Mouse (Mus musculus) adrenal gland, adult 18-20 months (tissue): ENCODE data around the gene Tnni3. TPM values are rescaled to one million over a fixed set of nuclear protein-coding genes. Genes with fewer than 3 reads are reported as not detected.
"Not testable (repeated sequence)": the region's sequence is repeated elsewhere in the genome, so short reads cannot be mapped to it uniquely, and the experiment has no call there.

Source experiments
- DNase-seq, 2 experiments: peaks; one replicate each; pipeline ENCODE4 v3.0.0; 2021 to 2022; ENCODE audit warnings: low spot score in 2 of 2
- long read RNA-seq, 2 experiments: library from polyadenylated mRNA; stranded (forward); transcript quantifications; one replicate each; pipeline ENCODE4 v2.0.0; 2021
- total RNA-seq, 2 experiments: library from RNA; stranded (reverse); gene quantifications; 1 replicate in 1 of 2; 2 replicates in 1 of 2; pipeline ENCODE4 v1.2.3; 2021

The Tnni3 gene
- under 1 TPM in 1 of 2 experiments, not detected in 1; 0.66 TPM for total RNA-seq
- long read RNA-seq, experiment 1, result 0 reads
- long read RNA-seq, experiment 2, result 0 reads

GRCm38 (mm10) chr7:4524212-4524922, at the start of gene Tnni3:
Gene Tnni3, minus strand, starts transcription at chr7:4524229.
- peak; percentile 26 to 46 for DNase-seq

DNA sequence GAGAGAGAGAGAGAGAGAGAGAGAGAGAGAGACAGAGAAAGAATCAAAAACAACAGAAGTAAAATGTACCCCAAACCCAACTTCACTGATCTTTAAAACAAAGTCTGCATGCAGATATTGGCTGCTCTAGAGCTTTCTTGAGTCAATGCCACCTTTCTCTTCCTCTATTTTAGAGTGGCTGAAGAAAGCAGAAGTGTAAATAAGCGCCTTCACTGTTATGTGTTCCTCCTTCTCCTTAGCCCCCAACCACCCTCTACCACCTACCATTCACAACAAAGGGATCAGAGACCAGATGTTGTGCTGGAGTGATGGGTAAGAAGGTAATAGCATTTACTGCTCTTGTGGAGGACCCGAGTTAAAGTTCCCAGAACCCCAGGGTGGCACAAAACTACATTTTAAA, 48.3 kb upstream of the Tnni3 start:
- not testable (repeated sequence) for DNase-seq

DNA sequence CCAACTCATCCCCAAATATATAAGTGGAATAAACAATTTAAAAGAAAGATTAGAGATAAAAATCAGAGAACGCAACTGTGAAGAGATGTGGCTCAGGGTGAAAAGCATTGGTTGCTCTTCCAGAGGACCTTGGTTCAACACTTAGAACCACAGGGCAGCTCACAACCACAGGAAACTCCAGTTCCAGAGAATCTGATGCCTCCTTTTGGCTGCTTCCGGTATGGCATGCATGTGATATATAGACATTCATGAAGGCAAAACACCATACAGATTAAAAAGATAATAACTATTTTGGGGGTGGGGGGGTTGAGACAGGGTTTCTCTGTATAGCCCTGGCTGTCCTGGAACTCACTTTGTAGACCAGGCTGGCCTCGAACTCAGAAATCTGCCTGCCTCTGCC, 38.6 kb upstream of the Tnni3 start:
- DNase-seq, result no peak

DNA sequence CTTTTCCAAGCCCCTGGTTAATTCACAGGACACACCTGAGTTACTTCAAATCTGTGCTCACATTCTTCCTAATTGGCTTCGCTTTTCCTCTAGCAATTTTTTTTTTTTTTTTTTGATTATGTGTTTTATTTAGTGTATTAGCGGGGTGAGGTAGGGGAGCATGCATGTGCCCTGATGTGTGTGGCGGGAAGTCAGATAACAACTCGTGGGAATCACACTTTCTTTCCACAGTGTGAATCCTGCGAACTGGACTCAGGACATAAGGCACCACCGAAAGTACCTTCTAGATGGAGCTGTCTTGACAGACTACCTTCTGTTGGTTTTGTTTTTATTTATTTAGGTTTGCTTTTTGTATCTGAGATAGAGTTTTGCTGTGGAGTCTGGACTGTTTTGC, 33.1 kb upstream of the Tnni3 start:
- no peak for DNase-seq

GRCm38 (mm10) chr7:4556256-4557166, 32.5 kb upstream of the Tnni3 start:
- DNase-seq, result peak; percentile 65 to 75

GRCm38 (mm10) chr7:4547221-4547641, 23.2 kb upstream of the Tnni3 start, which contains the start of gene Syt5:
Gene Syt5, minus strand, starts transcription at chr7:4547541.
- DNase-seq, result no peak

GRCm38 (mm10) chr7:4546591-4547131, 22.6 kb upstream of the Tnni3 start:
- DNase-seq, result peak; percentile 49 to 51

DNA sequence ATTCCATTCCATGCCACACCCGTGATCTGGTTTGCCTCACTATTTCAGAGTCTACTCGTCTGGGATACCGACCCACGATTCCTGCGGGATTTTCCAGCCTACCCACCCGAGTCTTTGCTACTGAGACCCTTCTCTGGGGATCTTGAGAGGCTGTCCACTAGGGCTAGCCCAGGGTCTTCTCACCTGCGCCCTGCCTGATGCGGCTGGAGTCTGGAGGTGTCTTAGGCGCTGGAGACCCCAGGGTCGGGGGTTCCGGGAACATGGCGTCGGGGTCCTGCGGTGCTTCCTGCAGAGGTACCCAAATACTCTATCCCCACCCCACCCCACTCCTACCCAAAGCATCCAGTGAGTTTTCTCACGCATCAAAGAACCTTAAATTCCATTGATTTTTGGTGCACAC, 22.0 kb upstream of the Tnni3 start:
- no peak for DNase-seq

- no peak for DNase-seq
Observed at GRCm38 (mm10) chr7:4542013-4542412, 18.0 kb upstream of the Tnni3 start.

GRCm38 (mm10) chr7:4541344-4541743, 17.3 kb upstream of the Tnni3 start:
- no peak for DNase-seq

DNA sequence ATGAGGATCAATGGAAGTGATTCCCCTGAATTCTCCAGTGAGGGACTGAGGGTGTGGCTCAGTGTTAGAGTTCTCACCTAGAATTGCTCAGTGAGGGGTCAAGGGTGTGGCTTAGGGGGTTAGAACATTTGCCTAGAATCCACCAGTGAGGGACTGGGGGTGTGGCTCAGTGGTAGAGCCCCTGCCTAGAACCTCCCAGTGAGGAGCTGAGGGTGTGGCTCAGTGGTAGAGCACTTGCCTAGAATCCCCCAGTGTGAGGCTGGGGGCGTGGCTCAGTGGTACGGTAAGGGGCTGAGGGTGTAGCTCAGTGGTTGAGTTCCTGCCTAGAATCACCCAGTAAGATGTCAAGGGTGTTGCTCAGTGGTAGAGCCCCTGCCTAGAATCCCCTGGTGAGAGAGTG, 15.0 kb upstream of the Tnni3 start:
- no peak for DNase-seq

DNA sequence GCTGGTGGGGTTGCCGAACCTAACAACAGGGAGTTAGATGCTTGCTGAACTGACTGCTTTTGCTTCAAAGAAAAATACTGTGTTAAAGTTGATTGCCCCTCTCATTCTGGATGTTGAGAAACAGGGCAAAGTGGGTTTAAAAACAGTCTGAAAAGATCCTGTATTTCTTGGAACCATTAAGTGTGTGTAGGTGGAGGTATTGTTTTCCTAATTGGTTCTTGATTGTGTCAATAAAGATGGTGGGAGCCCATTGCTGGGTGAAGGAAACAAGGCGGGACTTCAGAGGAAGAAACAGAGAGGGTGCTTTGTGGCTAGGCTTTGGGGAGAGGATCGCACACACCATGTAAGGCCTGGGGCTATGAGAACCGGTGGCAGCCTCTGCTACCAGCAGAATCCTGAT, 13.2 kb upstream of the Tnni3 start:
- no peak for DNase-seq

DNA sequence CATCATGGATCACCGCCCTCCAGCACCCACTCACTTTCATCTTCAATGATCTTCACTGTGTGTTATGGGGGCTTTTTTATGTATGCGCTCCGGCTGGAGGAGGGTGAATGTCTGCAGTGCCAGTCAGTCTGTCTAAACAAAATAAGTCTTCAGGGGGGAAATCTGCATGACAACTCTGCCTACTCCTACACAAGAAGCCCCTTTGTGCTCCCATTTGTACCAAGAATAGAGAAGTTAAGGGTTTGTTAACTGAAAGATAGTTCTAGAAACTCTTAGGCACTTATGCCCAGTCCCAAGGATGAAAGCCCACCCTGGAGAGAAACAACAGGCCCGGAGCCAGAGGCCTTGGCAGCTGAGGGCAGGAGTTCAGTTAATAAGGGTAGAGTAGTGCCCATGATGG, 12.3 kb upstream of the Tnni3 start:
- DNase-seq, result no peak

DNA sequence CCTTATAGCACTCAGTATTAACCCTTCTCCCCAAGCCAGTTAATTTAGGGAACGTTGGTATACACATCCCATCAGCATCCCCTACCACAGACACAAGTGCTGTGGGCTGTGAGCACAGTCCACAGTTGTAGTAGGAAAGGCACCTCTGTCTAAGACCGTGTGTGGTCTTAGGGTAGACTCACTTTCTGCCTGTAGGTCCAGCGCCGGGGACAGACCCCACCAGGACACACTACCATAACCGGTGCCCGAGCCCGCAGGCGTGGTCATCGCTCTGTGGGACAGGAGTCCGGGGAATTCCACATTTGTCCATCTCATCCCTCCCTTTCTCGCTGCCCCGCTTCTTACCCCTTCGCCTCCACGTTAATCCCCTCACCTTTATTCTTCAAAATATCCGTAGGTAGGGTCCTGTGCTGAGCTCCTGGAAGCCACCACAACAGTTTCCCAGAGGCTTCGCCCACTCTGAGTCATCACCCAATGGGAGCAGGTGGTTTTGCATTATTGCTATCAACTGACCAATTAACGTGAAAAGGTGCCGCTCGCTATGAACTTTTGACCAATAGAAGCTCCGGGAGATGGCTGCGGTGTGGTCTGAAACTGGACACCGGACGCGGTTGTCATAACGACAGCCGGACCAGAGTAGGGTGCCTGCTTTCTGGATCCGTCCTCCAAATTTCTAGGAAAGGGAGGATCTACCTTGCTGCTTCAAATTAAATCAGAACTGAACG, 8.1 kb upstream of the Tnni3 start, which contains the start of gene Dnaaf3:
TSS of gene Dnaaf3 (minus strand) at position 449 of the 725 bp plus-strand sequence.
- peak in 1 of 2 experiments; percentile 22 for DNase-seq

GRCm38 (mm10) chr7:4530166-4530565, 6.1 kb upstream of the Tnni3 start:
- not testable (repeated sequence) for DNase-seq

GRCm38 (mm10) chr7:4527302-4527689, 3.3 kb upstream of the Tnni3 start:
- no peak for DNase-seq

DNA sequence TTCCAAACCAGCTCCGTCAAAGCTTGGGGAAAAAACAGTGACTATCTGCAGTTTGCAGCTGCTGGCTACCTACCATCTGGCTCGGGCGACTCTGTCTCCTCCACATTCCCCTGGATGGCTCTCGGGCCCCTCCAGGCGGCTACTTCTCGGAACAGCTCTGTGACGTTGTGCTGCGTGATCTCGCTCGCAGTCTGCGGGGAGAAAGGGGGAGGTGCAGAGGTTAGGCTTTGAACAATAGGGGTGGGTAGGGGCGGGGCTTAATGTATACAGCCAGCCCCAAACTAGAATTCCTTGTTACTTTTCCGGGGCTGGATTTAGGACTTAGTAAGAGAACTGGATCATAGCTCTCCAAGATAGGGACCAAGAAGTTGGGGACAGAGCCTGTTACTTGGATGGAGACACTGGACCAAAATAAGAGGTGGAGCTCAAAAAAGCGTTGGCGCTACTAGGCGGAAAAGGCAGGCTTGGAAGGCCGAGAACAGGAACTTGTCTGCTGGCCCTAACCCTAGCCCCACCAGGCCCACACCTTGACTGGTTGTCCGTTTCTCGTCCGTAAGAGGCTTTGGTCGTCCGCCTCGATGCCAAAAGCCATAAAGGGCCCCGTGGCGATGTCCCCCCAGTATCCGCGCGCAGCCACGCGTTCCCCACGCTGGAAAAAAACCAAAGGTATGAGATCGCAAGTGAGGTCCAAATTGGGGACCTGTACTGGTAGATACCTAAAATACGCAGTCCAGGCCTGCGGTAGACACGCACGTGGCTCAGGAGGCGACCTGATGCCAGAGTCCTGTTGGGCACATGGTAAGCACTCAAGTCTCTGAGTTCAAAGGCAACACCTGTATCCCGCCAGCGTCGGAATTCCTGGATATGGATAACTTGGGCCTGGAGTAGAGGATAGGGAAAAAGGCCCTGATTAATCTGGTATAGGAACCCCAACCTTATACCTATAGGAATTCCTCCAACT, 2.6 kb upstream of the Tnni3 start:
- DNase-seq, result no peak

DNA sequence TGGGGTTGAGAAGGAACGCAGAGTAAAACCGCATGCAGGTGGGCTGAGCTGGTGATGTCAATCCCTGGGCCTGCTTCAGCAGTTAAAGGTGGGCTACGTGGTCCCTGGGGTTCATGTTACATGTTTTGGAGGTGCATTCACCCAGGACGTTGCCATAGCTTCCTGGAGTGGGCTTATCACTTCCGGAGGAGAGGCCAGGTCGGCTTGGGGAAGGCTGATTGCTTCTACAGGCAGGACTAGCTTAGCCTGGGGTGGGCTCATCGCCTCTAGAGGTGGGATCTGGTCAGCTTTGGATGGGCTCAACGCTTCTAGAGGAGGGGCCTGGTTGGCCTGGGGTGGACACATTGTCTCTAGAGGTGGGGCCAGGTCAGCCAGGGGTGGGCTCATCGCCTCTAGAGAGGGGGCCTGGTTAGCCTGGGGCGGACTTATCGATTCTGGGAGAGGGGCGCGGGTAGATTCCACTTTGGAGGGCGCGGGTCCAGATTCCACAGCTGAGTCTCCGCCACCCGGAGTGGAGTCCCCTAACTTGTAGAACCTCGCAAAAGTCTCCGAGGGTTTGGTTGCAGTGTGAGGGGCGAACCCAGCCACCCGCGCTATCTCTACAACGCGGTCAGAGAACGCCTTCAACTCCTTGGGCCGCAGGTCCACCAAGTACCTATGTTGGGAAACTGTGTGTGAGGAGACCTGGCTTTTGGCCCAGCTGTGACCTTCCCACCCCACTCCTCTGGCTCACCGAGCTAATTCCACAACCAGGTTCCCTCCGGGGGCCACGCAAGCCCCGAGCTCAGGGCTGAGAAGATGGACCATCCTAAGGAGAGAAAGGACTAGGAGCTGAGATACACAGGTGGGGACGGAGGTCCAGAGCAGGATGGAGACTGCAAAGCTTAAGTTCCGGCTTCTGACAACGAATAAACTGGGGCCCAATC, 561 bp downstream of the Tnni3 start:
- DNase-seq, result no peak

GRCm38 (mm10) chr7:4522292-4522691, 1.7 kb downstream of the Tnni3 start:
- no peak for DNase-seq
